Mouse (Mus musculus) cerebellum, postnatal 14 days (tissue): ENCODE data around the gene Grpel1.
A peak's percentile ranks its signal among the peaks of the same experiment; 100 is the strongest.

Source experiments
- DNase-seq, 2 experiments: peaks; one replicate each; pipeline ENCODE4 v3.0.0; 2021; ENCODE audit warnings: mixed read lengths in 2 of 2

Gene Grpel1

GRCm38 (mm10) chr5:36464709-36465661 is at the start of gene Grpel1:
Grpel1 (plus strand) TSS chr5:36464998.
- peak; percentile 97 to 98 for DNase-seq

- no peak for DNase-seq
These were observed 44.9 kb upstream of the Grpel1 start for GRCm38 (mm10) chr5:36419861-36420260.

GRCm38 (mm10) chr5:36422689-36423088 is 42.1 kb upstream of the Grpel1 start:
- no peak for DNase-seq

GRCm38 (mm10) chr5:36424676-36425075 is 40.1 kb upstream of the Grpel1 start:
- DNase-seq: no peak

- DNase-seq: peak; percentile 46 to 48
These were observed 38.4 kb upstream of the Grpel1 start for GRCm38 (mm10) chr5:36426404-36426803.

GRCm38 (mm10) chr5:36427831-36428230 is 37.0 kb upstream of the Grpel1 start:
- DNase-seq: no peak

- DNase-seq: no peak
These were observed 35.2 kb upstream of the Grpel1 start for GRCm38 (mm10) chr5:36429551-36429950.

GRCm38 (mm10) chr5:36431711-36432110 is 33.1 kb upstream of the Grpel1 start:
- no peak for DNase-seq

GRCm38 (mm10) chr5:36434398-36434967 is 30.3 kb upstream of the Grpel1 start:
- no peak for DNase-seq

- no peak for DNase-seq
These were observed 27.9 kb upstream of the Grpel1 start for GRCm38 (mm10) chr5:36436858-36437257.

GRCm38 (mm10) chr5:36440741-36441140 is 24.1 kb upstream of the Grpel1 start:
- no peak for DNase-seq

- DNase-seq: peak; percentile 40 to 48
These were observed 20.2 kb upstream of the Grpel1 start for GRCm38 (mm10) chr5:36444611-36445010.

- DNase-seq: peak; percentile 57 to 69
These were observed 19.8 kb upstream of the Grpel1 start for GRCm38 (mm10) chr5:36445028-36445427.

- no peak for DNase-seq
These were observed 18.5 kb upstream of the Grpel1 start for GRCm38 (mm10) chr5:36446166-36446890.

GRCm38 (mm10) chr5:36447872-36448271 is 16.9 kb upstream of the Grpel1 start:
- no peak for DNase-seq

- DNase-seq: no peak
These were observed 15.0 kb upstream of the Grpel1 start for GRCm38 (mm10) chr5:36449710-36450358.

- DNase-seq: no peak
These were observed 13.7 kb upstream of the Grpel1 start for GRCm38 (mm10) chr5:36451119-36451518.

GRCm38 (mm10) chr5:36451872-36452389 is 12.9 kb upstream of the Grpel1 start:
- DNase-seq: peak in 1 of 2 experiments; percentile 37

- no peak for DNase-seq
These were observed 12.0 kb upstream of the Grpel1 start for GRCm38 (mm10) chr5:36452821-36453220.

- no peak for DNase-seq
These were observed 7.1 kb upstream of the Grpel1 start for GRCm38 (mm10) chr5:36457706-36458105.

- peak; percentile 72 to 77 for DNase-seq
These were observed 5.9 kb upstream of the Grpel1 start for GRCm38 (mm10) chr5:36458926-36459325.

- DNase-seq: no peak
These were observed 4.1 kb upstream of the Grpel1 start for GRCm38 (mm10) chr5:36460712-36461111.

GRCm38 (mm10) chr5:36461231-36461630 is 3.6 kb upstream of the Grpel1 start:
- no peak for DNase-seq
